Mouse (Mus musculus) mammary gland, adult 2 months (tissue): Measurements from ENCODE around the gene Krt81. TPM values are rescaled to one million over a fixed set of nuclear protein-coding genes. Genes with fewer than 3 reads are reported as not detected.

ENCODE experiments used
- polyA plus RNA-seq: library from polyadenylated mRNA; depleted of rRNA; stranded (reverse); fragments of >200 nt; gene quantifications from 2 replicates; pipeline ENCODE4 v1.2.3, GENCODE M21; 2012; ENCODE audit warnings: low replicate concordance; rRNA removed

Krt81 gene
- polyA plus RNA-seq = not detected in 2 replicates

GRCm38 (mm10) chr15:101463651-101464050, at the start of gene Krt81:
Gene Krt81, minus strand, starts transcription at chr15:101463751.

GRCm38 (mm10) chr15:101491431-101491830, 27.9 kb upstream of the Krt81 start, which contains the start of gene Krt83:
Gene Krt83, minus strand, starts transcription at chr15:101491512.

GRCm38 (mm10) chr15:101472952-101473528, 9.5 kb upstream of the Krt81 start, which contains the start of gene Krt86:
Gene Krt86, plus strand, starts transcription at chr15:101473478.

GRCm38 (mm10) chr15:101447444-101447843, 16.1 kb downstream of the Krt81 start, which contains the start of gene Krt88:
Gene Krt88, plus strand, starts transcription at chr15:101447744.

GRCm38 (mm10) chr15:101438555-101438954, 25.0 kb downstream of the Krt81 start, which contains the start of gene Krt87:
Gene Krt87, minus strand, starts transcription at chr15:101438804.

GRCm38 (mm10) chr15:101410775-101411174, 52.8 kb downstream of the Krt81 start, which contains the start of gene Krt7:
Gene Krt7, plus strand, starts transcription at chr15:101411043.

Other genes with a start within 250 kb of the Krt81 start
- gene Grasp, start 239.6 kb downstream of the Krt81 start, polyA plus RNA-seq = 7.8 and 21.9 TPM in 2 replicates
- gene Nr4a1, start 209.5 kb downstream of the Krt81 start, polyA plus RNA-seq = 28.9 and 38.2 TPM in 2 replicates
- gene Atg101, start 179.5 kb downstream of the Krt81 start, polyA plus RNA-seq = 29.3 and 31.4 TPM in 2 replicates
- 0.62 and 0.76 TPM in 2 replicates for gene 6030408B16Rik, start 170.5 kb downstream of the Krt81 start, polyA plus RNA-seq
- gene Krt80, start 93.6 kb downstream of the Krt81 start, polyA plus RNA-seq = 8.3 and 21.5 TPM in 2 replicates
- 34.4 and 55.3 TPM in 2 replicates for gene Krt7, start 52.7 kb downstream of the Krt81 start, polyA plus RNA-seq
- gene Krt87, start 24.9 kb downstream of the Krt81 start, polyA plus RNA-seq = 0.31 and 0.45 TPM in 2 replicates
- not detected in 2 replicates for gene Krt88, start 16.0 kb downstream of the Krt81 start, polyA plus RNA-seq
- not detected in 2 replicates for gene Krt86, start 9.7 kb upstream of the Krt81 start, polyA plus RNA-seq
- 0.11 and 0.35 TPM in 2 replicates for gene Krt83, start 27.8 kb upstream of the Krt81 start, polyA plus RNA-seq
- not detected in 2 replicates for gene Gm49425, start 53.5 kb upstream of the Krt81 start, polyA plus RNA-seq
- 0.05 TPM in 1 of 2 replicates, not detected in the other for gene Krt84, start 69.1 kb upstream of the Krt81 start, polyA plus RNA-seq
- gene Krt82, start 86.9 kb upstream of the Krt81 start, polyA plus RNA-seq = not detected in 2 replicates
- not detected in 2 replicates for gene Krt90, start 99.2 kb upstream of the Krt81 start, polyA plus RNA-seq
- gene Krt75, start 110.2 kb upstream of the Krt81 start, polyA plus RNA-seq = 0.91 TPM in 1 of 2 replicates, not detected in the other
- gene Gm5414, start 164.4 kb upstream of the Krt81 start, polyA plus RNA-seq = not detected in 2 replicates
- gene Gm5478, start 183.6 kb upstream of the Krt81 start, polyA plus RNA-seq = not detected in 2 replicates
- not detected in 2 replicates for gene Krt6b, start 216.5 kb upstream of the Krt81 start, polyA plus RNA-seq
- gene Krt6a, start 230.6 kb upstream of the Krt81 start, polyA plus RNA-seq = 0.92 and 5.4 TPM in 2 replicates
- 44.7 and 80.1 TPM in 2 replicates for gene Krt5, start 249.1 kb upstream of the Krt81 start, polyA plus RNA-seq